Mouse (Mus musculus): ENCODE results near the gene Taok1. TPM values are rescaled to one million over a fixed set of nuclear protein-coding genes. Genes with fewer than 3 reads are reported as not detected.
"Not testable (repeated sequence)": the region's sequence is repeated elsewhere in the genome, so short reads cannot be mapped to it uniquely, and the experiment has no call there.

The Taok1 gene
- polyA plus RNA-seq (2014; fragmentation: Nextera tagmentation; extraction: Ambion mirVana), result 19.1 and 19.6 TPM in 2 replicates

DNA sequence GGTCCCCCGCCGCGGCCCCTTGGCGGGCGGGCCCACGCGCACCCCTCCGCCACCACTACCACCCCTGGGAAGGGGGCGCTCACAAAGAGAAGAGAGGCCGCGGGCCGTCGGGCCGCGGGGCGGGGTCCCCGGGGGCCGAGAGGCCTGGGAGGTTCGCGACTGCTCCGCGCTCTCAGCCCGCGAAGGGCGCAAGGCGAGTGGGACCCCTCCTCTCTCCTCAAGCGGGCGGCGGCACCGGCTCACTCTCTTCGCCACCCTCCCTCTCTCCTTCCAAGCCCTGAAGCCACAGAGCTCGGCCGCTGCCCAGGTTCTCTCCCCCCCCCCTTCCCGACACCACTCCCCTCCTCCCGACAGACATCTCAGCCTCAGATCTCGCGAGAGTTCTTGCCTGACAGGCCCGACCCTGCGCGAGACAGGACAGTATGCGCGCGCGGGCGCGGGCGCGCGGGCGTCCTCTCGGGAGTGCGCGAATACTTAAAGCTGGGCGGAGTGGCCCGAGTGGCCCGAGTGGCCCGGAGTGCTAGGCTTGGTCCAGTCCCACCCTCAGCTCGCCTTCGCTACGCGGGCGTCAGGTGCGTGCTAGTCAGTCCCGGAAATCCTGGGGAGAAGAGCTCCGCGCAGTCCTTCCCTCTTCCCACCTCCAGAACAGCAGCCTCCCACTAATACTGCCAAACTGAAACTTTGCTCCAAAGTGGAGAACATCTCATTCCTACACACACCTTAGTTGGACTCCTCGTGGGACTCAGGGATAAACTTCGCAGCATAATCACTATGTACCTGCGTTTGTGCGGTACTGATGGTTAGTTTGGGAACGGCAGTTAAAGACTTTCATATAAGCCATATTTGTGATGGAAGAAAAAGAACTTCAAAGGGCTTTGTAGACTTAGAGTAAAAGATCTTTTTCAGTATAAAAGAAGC lies at the start of gene Taok1:
Gene Taok1, minus strand, starts transcription at position 278 of the 918 bp plus-strand sequence.
- whole genome bisulfite sequencing, result 1% methylated on average over 32 of the region's 71 CpGs
- ATAC-seq (ENCODE audit: low read depth), result peak; percentile 94
- peak within 1 kb of the TSS; percentile 97 for H3K27ac ChIP-seq (replicated peaks; ENCODE audit: low read depth, low read length)
- H3K27me3 ChIP-seq (replicated peaks; ENCODE audit: control insufficient read depth, insufficient read depth, low read length), result no peaks in the 10 kb centered on the region
- DNase-seq (ENCODE audit: low spot score), result peak; percentile 99
- 0 out of 2 replicates have a peak, but pooled peaks cover 5% of the 10 kb centered on the region for H3K36me3 ChIP-seq (ENCODE audit: control insufficient read depth, insufficient read depth, low read length)
- no peaks in the 10 kb centered on the region for H3K9me3 ChIP-seq (ENCODE audit: control insufficient read depth, low read length)
- H3K4me3 ChIP-seq (ENCODE audit: low read depth, low read length), result peak within 1 kb of the TSS; percentile 97
- peak within 1 kb of the TSS; percentile 86 for H3K4me2 ChIP-seq (ENCODE audit: low read depth, low read length)
- peak within 1 kb of the TSS; percentile 100 for H3K9ac ChIP-seq (ENCODE audit: low read depth, low read length)
- H3K4me1 ChIP-seq (ENCODE audit: control insufficient read depth, insufficient read depth, low read length), result peaks cover 10% of the 10 kb centered on the region

GRCm38 (mm10) chr11:77653406-77654190 lies 46.0 kb upstream of the Taok1 start:
- not testable (repeated sequence) for ATAC-seq (ENCODE audit: low read depth); DNase-seq (ENCODE audit: low spot score); H3K9me3 ChIP-seq (ENCODE audit: control insufficient read depth, low read length); H3K4me1 ChIP-seq (ENCODE audit: control insufficient read depth, insufficient read depth, low read length); H3K4me3 ChIP-seq (ENCODE audit: low read depth, low read length); H3K36me3 ChIP-seq (ENCODE audit: control insufficient read depth, insufficient read depth, low read length); H3K4me2 ChIP-seq (ENCODE audit: low read depth, low read length); H3K27ac ChIP-seq (replicated peaks; ENCODE audit: low read depth, low read length); H3K9ac ChIP-seq (ENCODE audit: low read depth, low read length); H3K27me3 ChIP-seq (replicated peaks; ENCODE audit: control insufficient read depth, insufficient read depth, low read length)
- WGBS, result 98% methylated on average over 4 of the region's 4 CpGs

- 69% methylated on average over 6 of the region's 6 CpGs for WGBS
- no peak for DNase-seq (ENCODE audit: low spot score)
- Histone ChIP-seq H3K4me1 (ENCODE audit: control insufficient read depth, insufficient read depth, low read length) (no peaks in the 10 kb centered on the region), H3K4me2 (ENCODE audit: low read depth, low read length) (no peak overlapping the region), H3K27ac (replicated peaks; ENCODE audit: low read depth, low read length) (no peak overlapping the region), H3K4me3 (ENCODE audit: low read depth, low read length) (no peak overlapping the region), H3K27me3 (replicated peaks; ENCODE audit: control insufficient read depth, insufficient read depth, low read length) (no peaks in the 10 kb centered on the region), H3K9ac (ENCODE audit: low read depth, low read length) (no peak overlapping the region), H3K36me3 (ENCODE audit: control insufficient read depth, insufficient read depth, low read length) (no peaks in the 10 kb centered on the region), H3K9me3 (ENCODE audit: control insufficient read depth, low read length) (no peaks in the 10 kb centered on the region)
- ATAC-seq (ENCODE audit: low read depth), result no peak
Measured at GRCm38 (mm10) chr11:77652484-77652883, 44.9 kb upstream of the Taok1 start.

- Histone ChIP-seq H3K27me3 (replicated peaks; ENCODE audit: control insufficient read depth, insufficient read depth, low read length) (no peaks in the 10 kb centered on the region), H3K4me1 (ENCODE audit: control insufficient read depth, insufficient read depth, low read length) (no peaks in the 10 kb centered on the region), H3K4me3 (ENCODE audit: low read depth, low read length) (no peak overlapping the region), H3K9me3 (ENCODE audit: control insufficient read depth, low read length) (no peaks in the 10 kb centered on the region), H3K27ac (replicated peaks; ENCODE audit: low read depth, low read length) (no peak overlapping the region), H3K4me2 (ENCODE audit: low read depth, low read length) (no peak overlapping the region), H3K9ac (ENCODE audit: low read depth, low read length) (no peak overlapping the region), H3K36me3 (ENCODE audit: control insufficient read depth, insufficient read depth, low read length) (no peaks in the 10 kb centered on the region)
- DNase-seq (ENCODE audit: low spot score) (no peak), ATAC-seq (ENCODE audit: low read depth) (no peak)
- 60% methylated on average over 7 of the region's 7 CpGs for WGBS
Measured at GRCm38 (mm10) chr11:77648878-77649277, 41.3 kb upstream of the Taok1 start.

GRCm38 (mm10) chr11:77645481-77645880 lies 37.9 kb upstream of the Taok1 start:
- Histone ChIP-seq H3K36me3 (ENCODE audit: control insufficient read depth, insufficient read depth, low read length) (no peaks in the 10 kb centered on the region), H3K4me2 (ENCODE audit: low read depth, low read length) (no peak overlapping the region), H3K9ac (ENCODE audit: low read depth, low read length) (no peak overlapping the region), H3K4me1 (ENCODE audit: control insufficient read depth, insufficient read depth, low read length) (no peaks in the 10 kb centered on the region), H3K9me3 (ENCODE audit: control insufficient read depth, low read length) (no peaks in the 10 kb centered on the region), H3K4me3 (ENCODE audit: low read depth, low read length) (no peak overlapping the region), H3K27me3 (replicated peaks; ENCODE audit: control insufficient read depth, insufficient read depth, low read length) (no peaks in the 10 kb centered on the region), H3K27ac (replicated peaks; ENCODE audit: low read depth, low read length) (no peak overlapping the region)
- ATAC-seq (ENCODE audit: low read depth) (no peak), DNase-seq (ENCODE audit: low spot score) (no peak)
- 78% methylated on average over 4 of the region's 4 CpGs for WGBS

DNA sequence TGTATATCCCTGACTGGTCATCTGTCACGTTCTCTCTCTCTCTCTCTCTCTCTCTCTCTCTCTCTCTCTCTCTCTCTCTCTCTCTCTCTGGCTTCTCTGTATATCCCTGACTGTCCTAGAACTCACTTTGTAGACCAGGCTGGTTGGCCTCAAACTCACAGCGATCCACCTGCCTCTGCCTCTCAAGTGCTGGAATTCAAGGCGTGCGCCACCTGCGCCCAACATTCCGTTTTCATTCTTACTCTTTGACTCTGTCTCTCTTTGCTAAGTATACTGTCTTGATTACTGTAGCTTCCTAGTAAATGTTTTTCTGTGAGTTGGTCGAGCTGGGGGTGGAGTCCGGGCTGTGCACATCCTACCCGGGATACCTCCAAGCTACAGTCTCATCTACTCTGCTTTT lies 33.8 kb upstream of the Taok1 start:
- DNase-seq (ENCODE audit: low spot score), result no peak
- Histone ChIP-seq H3K9me3 (ENCODE audit: control insufficient read depth, low read length) (no peaks in the 10 kb centered on the region), H3K4me3 (ENCODE audit: low read depth, low read length) (no peak overlapping the region), H3K9ac (ENCODE audit: low read depth, low read length) (no peak overlapping the region), H3K36me3 (ENCODE audit: control insufficient read depth, insufficient read depth, low read length) (no peaks in the 10 kb centered on the region), H3K27ac (replicated peaks; ENCODE audit: low read depth, low read length) (no peak overlapping the region), H3K4me1 (ENCODE audit: control insufficient read depth, insufficient read depth, low read length) (no peaks in the 10 kb centered on the region), H3K27me3 (replicated peaks; ENCODE audit: control insufficient read depth, insufficient read depth, low read length) (no peaks in the 10 kb centered on the region), H3K4me2 (ENCODE audit: low read depth, low read length) (no peak overlapping the region)
- ATAC-seq (ENCODE audit: low read depth), result no peak
- WGBS, result 68% methylated on average over 9 of the region's 9 CpGs

DNA sequence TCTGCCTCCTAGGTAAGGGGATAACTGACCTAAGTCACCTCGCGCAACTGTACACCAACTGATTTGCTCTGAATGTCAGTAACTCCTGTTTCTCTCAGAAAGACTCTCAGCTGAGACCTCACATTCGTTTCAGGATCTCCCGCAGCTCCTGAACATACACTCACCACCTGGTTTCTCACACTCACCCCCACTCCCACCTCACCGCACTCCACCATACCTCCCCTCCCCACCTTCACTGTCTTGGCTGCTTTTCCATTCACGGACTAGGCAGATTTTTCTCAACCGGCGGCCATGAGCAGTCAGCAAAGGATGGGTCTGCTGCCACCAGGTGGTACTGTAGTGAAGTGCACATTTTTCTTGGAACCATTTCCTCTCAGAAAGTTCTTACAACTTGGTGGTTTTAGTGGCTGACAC lies 22.6 kb upstream of the Taok1 start:
- ATAC-seq (ENCODE audit: low read depth) (peak; percentile 57), DNase-seq (ENCODE audit: low spot score) (peak; percentile 81)
- Histone ChIP-seq H3K4me1 (ENCODE audit: control insufficient read depth, insufficient read depth, low read length) (peaks cover 4% of the 10 kb centered on the region), H3K4me2 (ENCODE audit: low read depth, low read length) (peak overlapping the region; percentile 61), H3K27me3 (replicated peaks; ENCODE audit: control insufficient read depth, insufficient read depth, low read length) (peaks cover 7% of the 10 kb centered on the region; the same call in 1 of the 2 replicates), H3K27ac (replicated peaks; ENCODE audit: low read depth, low read length) (no peak overlapping the region), H3K4me3 (ENCODE audit: low read depth, low read length) (peak overlapping the region; percentile 34), H3K9ac (ENCODE audit: low read depth, low read length) (peak overlapping the region; percentile 5; the same call in 1 of the 2 replicates), H3K36me3 (ENCODE audit: control insufficient read depth, insufficient read depth, low read length) (no peaks in the 10 kb centered on the region), H3K9me3 (ENCODE audit: control insufficient read depth, low read length) (no peaks in the 10 kb centered on the region)
- 10% methylated on average over 8 of the region's 8 CpGs for WGBS

- Histone ChIP-seq H3K9me3 (ENCODE audit: control insufficient read depth, low read length) (no peaks in the 10 kb centered on the region), H3K36me3 (ENCODE audit: control insufficient read depth, insufficient read depth, low read length) (no peaks in the 10 kb centered on the region), H3K4me2 (ENCODE audit: low read depth, low read length) (0 out of 2 replicates have a peak overlapping the region, but pooled peaks have one; percentile 61), H3K4me3 (ENCODE audit: low read depth, low read length) (no peak overlapping the region), H3K27me3 (replicated peaks; ENCODE audit: control insufficient read depth, insufficient read depth, low read length) (peaks cover 7% of the 10 kb centered on the region; the same call in 1 of the 2 replicates), H3K4me1 (ENCODE audit: control insufficient read depth, insufficient read depth, low read length) (peaks cover 9% of the 10 kb centered on the region), H3K9ac (ENCODE audit: low read depth, low read length) (no peak overlapping the region), H3K27ac (replicated peaks; ENCODE audit: low read depth, low read length) (no peak overlapping the region)
- 0% methylated on average over 1 of the region's 1 CpGs for WGBS
- ATAC-seq (ENCODE audit: low read depth), result no peak
- DNase-seq (ENCODE audit: low spot score), result peak; percentile 50
Measured at GRCm38 (mm10) chr11:77629476-77629875, 21.9 kb upstream of the Taok1 start.
